ENCODE assay signal across 18 mouse cellular contexts in the genomic region with DNA sequence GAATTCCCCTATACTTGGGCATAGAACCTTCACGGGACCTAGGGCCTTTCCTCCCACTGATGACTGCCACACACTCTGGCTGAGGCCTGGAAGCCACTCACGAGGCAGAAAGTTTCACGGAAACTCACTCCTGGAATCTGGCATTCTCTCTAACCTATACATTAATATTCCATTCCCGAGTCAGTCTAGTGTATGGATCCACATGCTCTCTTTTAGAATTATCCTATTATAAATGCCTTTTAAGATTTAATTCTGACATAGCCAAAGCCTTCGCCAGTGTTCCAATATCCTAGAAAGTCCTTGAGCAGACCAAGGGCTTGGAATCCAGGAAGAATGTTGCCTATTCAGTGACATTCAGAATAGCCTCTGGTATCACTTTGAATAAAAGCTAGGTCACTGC.
"Had no signal": no experiment of that assay in that cellular context is flagged by ENCODE, and none has a peak within 500 bp of the region (broad histone marks: within the 10 kb centered on the region; RNA-seq: fewer than 3 reads in every experiment).

No protein-coding gene starts in this region.

- H3K27me3 ChIP-seq: kidney, embryonic 15.5 days; midbrain, embryonic 13.5 days; neural tube, embryonic 13.5 days; stomach, embryonic 15.5 days had no signal

- H3K4me3 ChIP-seq: kidney, embryonic 15.5 days; left cerebral cortex, adult 2 months; midbrain, embryonic 10.5 days; midbrain, embryonic 13.5 days; myocyte; neural tube, embryonic 13.5 days; stomach, embryonic 15.5 days had no signal

- H3K9me3 ChIP-seq: kidney, embryonic 15.5 days; midbrain, embryonic 10.5 days; midbrain, embryonic 13.5 days; neural tube, embryonic 13.5 days; stomach, embryonic 15.5 days had no signal

- H3K27ac ChIP-seq: kidney, embryonic 15.5 days; left cerebral cortex, adult 2 months; liver, embryonic 14.5 days; macrophage; midbrain, embryonic 10.5 days; midbrain, embryonic 13.5 days; neural tube, embryonic 13.5 days; stomach, embryonic 15.5 days had no signal

- H3K9ac ChIP-seq: kidney, embryonic 15.5 days; liver, embryonic 14.5 days; liver, postnatal 0 days; lung, embryonic 14.5 days; midbrain, embryonic 13.5 days; neural tube, embryonic 13.5 days; stomach, embryonic 15.5 days had no signal

- H3K36me3 ChIP-seq: kidney, embryonic 15.5 days; midbrain, embryonic 10.5 days; midbrain, embryonic 13.5 days; neural tube, embryonic 13.5 days; stomach, embryonic 15.5 days had no signal

- DNase-seq: kidney, postnatal 10 days; kidney, postnatal 36 days; layer of hippocampus, postnatal 36 days; liver, postnatal 0 days; lung, embryonic 14.5 days; retina, postnatal 1 day; right cerebral cortex, postnatal 25 days; spleen, adult 18-20 months; thymus, postnatal 25 days had no signal

- H3K4me1 ChIP-seq: stomach, embryonic 15.5 days had no signal
